Mouse (Mus musculus): ENCODE measurements around the gene Ank2.

- TF ChIP-seq GATA1 (IDR thresholded peaks at IDR 0.05; ENCODE audit: borderline replicate concordance, low read length), result no peak
- TF ChIP-seq FLI1 (IDR thresholded peaks at IDR 0.05; ENCODE audit: low read length), result no peak
Observed at GRCm38 (mm10) chr3:126975409-126975808, 523.7 kb downstream of the Ank2 start.
